Mouse (Mus musculus) lung, adult 2 months (tissue): ENCODE data around the gene BC048507. TPM values are rescaled to one million over a fixed set of nuclear protein-coding genes. Genes with fewer than 3 reads are reported as not detected.
"Not testable (repeated sequence)": the region's sequence is repeated elsewhere in the genome, so short reads cannot be mapped to it uniquely, and the experiment has no call there.

Experiments
- DNase-seq: peaks from one replicate; pipeline ENCODE4 v3.0.0; 2022
- H3K4me1 ChIP-seq: fragments of 200-500 bp; 2 replicates; pipeline ENCODE4 v1.6.1; 2011; ENCODE audit warnings: low read length; ENCODE audit not compliant: control insufficient read depth, insufficient read depth
- H3K4me3 ChIP-seq: fragments of 200-500 bp; replicated peaks from 2 replicates; pipeline ENCODE3; 2011; ENCODE audit warnings: low read depth, mild to moderate bottlenecking, control low read depth, low read length; ENCODE audit errors: extremely low read depth
- CTCF ChIP-seq: fragments of 200-500 bp; IDR thresholded peaks from 2 replicates; pipeline ENCODE4 v1.5.1; 2011; ENCODE audit warnings: mild to moderate bottlenecking, low read length, control low read depth; ENCODE audit not compliant: insufficient read depth
- POLR2A ChIP-seq: fragments of 200-500 bp; IDR thresholded peaks from 2 replicates; pipeline ENCODE4 v1.6.1; 2011; ENCODE audit warnings: low read depth, mild to moderate bottlenecking, control low read depth, low read length, borderline replicate concordance; ENCODE audit errors: extremely low read depth
- WGBS: fragments of 180-500 bp; shearing (Covaris S2); methylation state at CpG from one replicate; pipeline ENCODE4 v1.1.7; 2018; 5-methylcytosine and 5-hydroxymethylcytosine counted together
- polyA plus RNA-seq: library from polyadenylated mRNA; depleted of rRNA; stranded (reverse); fragments of >200 nt; gene quantifications from 2 replicates; pipeline ENCODE4 v1.2.3, GENCODE M21; 2012; rRNA removed

BC048507 gene
- not detected in 2 replicates for polyA plus RNA-seq

DNA sequence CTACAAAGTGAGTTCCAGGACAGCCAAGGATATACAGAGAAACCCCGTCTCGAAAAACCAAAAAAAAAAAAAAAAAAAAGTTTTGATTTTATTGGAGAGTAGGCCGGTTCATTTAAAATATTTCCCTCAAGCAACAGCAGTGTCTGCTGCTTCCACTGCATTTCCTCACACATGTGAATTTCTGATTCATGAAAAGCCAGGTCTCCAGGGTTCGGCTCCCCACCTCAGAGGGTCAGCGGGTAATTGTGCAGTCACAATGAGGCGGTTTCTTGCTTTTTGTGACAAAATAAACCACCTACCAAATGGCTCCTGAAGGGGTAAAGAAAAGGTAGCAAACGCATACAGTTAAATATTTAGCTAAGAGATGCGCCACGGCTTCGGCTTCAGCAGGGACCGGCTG, at the start of gene BC048507:
TSS of gene BC048507 (plus strand) at position 301 of the 400 bp plus-strand sequence.
- 78% methylated on average over 11 of the region's 11 CpGs for WGBS

GRCm38 (mm10) chr13:67813710-67814660, 49.1 kb upstream of the BC048507 start, which contains the start of gene Zfp273:
Gene Zfp273, plus strand, starts transcription at chr13:67813740.
- TF ChIP-seq POLR2A (peak; percentile 35; the same call in 1 of the 2 replicates), CTCF (no peak)
- peaks cover 3% of the 10 kb centered on the region for H3K4me1 ChIP-seq
- DNase-seq: peak; percentile 86
- 3% methylated on average over 31 of the region's 31 CpGs for WGBS
- H3K4me3 ChIP-seq: peak within 1 kb of the TSS; percentile 100

More for the DNA sequence above, at the start of gene BC048507:
- DNase-seq: no peak
- H3K4me3 ChIP-seq: no peak within 1 kb of the TSS
- no peaks in the 10 kb centered on the region for H3K4me1 ChIP-seq
- no peak for TF ChIP-seq POLR2A
- TF ChIP-seq CTCF: no peak

DNA sequence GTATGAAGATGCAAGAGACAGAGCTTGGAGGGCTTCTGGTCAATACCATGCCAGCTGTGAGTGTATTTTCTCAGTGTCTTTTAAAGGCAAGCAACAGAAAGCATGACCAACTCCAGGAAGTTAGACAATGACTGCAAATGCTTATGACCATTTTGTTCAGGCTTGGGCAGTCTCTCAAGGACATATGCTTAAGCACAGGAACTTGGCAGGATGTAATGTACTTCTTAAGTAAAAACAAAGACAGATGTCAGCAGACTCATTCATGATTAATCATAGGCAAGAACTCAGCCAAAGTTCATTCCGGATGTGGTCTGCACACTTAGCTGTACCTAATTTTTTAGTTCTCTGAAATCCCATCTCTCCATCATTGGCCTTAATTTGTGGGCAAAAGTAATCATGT, 44.5 kb upstream of the BC048507 start:
- TF ChIP-seq CTCF (no peak), POLR2A (no peak)

GRCm38 (mm10) chr13:67830911-67831336, 32.2 kb upstream of the BC048507 start, which contains the start of gene Gm10037:
Gene Gm10037, plus strand, starts transcription at chr13:67831106.
- 4% methylated on average over 14 of the region's 14 CpGs for WGBS
- DNase-seq: peak; percentile 69

More for the DNA sequence above, 44.5 kb upstream of the BC048507 start:
- peaks cover 3% of the 10 kb centered on the region for H3K4me1 ChIP-seq
- no peak overlapping the region for H3K4me3 ChIP-seq
- 39% methylated on average over 1 of the region's 1 CpGs for WGBS
- no peak for DNase-seq

GRCm38 (mm10) chr13:67833137-67833536, 30.0 kb upstream of the BC048507 start:
- not testable (repeated sequence) for DNase-seq, H3K4me1 ChIP-seq, H3K4me3 ChIP-seq

More at GRCm38 (mm10) chr13:67830911-67831336, 32.2 kb upstream of the BC048507 start, which contains the start of gene Gm10037:
- TF ChIP-seq POLR2A (no peak), CTCF (no peak)
- H3K4me3 ChIP-seq: peak within 1 kb of the TSS; percentile 87
- H3K4me1 ChIP-seq: no peaks in the 10 kb centered on the region

DNA sequence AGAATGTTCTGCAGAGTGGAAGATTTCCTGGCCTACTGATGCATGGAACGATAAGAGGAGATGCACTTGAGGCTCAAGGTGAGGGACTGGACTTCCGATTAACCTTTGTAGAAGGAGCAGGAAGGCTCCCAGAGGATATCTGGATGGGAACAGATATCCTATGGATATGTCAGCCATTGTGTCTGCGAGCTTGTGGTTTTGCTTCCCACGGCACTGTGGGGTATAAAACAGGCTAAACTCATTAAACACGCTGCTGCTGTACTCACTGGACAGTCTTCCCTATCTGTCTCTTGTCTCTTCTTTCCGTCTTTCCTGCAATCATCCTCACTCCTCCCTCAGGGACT, 19.4 kb upstream of the BC048507 start:
- H3K4me1 ChIP-seq: no peaks in the 10 kb centered on the region
- WGBS: 38% methylated on average over 6 of the region's 6 CpGs
- no peak for TF ChIP-seq POLR2A
- no peak for TF ChIP-seq CTCF
- no peak overlapping the region for H3K4me3 ChIP-seq
- no peak for DNase-seq

DNA sequence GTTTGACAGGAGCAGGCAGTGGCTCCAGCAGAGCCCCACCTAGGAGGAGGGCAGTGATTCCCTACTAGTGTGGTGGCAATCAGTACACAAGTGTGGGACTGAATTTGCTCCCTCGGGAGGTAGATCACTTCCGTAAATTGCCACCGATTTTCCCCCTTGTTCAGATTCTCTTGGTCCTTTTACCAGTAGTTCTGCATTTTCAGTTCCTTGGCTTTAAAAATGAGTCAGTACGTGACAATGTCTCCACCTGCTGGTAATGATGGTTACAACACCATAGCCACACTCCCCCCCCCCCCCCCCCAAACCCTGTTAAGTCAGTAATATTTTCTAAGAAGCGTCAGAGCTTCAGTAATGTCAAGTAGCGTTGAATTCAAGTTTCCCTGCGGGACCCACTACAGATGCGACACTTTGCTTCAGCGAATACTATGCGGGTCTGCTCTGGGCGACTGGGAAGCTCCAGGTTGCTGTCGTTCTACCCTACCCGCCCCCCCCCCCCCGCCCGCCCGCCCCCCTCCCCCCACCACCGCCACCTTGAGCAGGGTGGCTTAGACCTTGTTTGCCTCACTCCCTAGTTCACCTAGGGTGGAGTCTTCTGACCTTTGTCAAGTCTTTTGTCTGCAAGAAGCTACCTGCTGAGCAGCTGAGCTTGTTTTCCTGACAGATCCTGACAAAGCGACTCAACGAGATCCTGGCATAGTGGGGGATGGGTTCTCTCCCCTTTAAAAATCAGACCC, 18.8 kb upstream of the BC048507 start:
- 1% methylated on average over 15 of the region's 19 CpGs for WGBS
- peak; percentile 29 for DNase-seq

GRCm38 (mm10) chr13:67844853-67845194, 18.3 kb upstream of the BC048507 start:
- no peak for TF ChIP-seq POLR2A
- TF ChIP-seq CTCF: no peak
- peak; percentile 8 for DNase-seq
- H3K4me3 ChIP-seq: peak overlapping the region; percentile 51
- 22% methylated on average over 8 of the region's 8 CpGs for WGBS
- no peaks in the 10 kb centered on the region for H3K4me1 ChIP-seq

More for the DNA sequence above, 18.8 kb upstream of the BC048507 start:
- Histone ChIP-seq H3K4me3 (peak overlapping the region; percentile 51), H3K4me1 (no peaks in the 10 kb centered on the region)
- no peak for TF ChIP-seq POLR2A
- TF ChIP-seq CTCF: peak; percentile 29; the same call in 1 of the 2 replicates

- TF ChIP-seq POLR2A (no peak), CTCF (no peak)
- no peak for DNase-seq
- no peaks in the 10 kb centered on the region for H3K4me1 ChIP-seq
- 78% methylated on average over 3 of the region's 3 CpGs for WGBS
- H3K4me3 ChIP-seq: no peak overlapping the region
These were observed 12.8 kb upstream of the BC048507 start for GRCm38 (mm10) chr13:67850361-67850760.

GRCm38 (mm10) chr13:67853130-67853529, 10.0 kb upstream of the BC048507 start:
- no peak overlapping the region for H3K4me3 ChIP-seq
- no peak for DNase-seq
- TF ChIP-seq CTCF (no peak), POLR2A (no peak)
- 67% methylated on average over 6 of the region's 6 CpGs for WGBS
- H3K4me1 ChIP-seq: no peaks in the 10 kb centered on the region
